Mouse (Mus musculus): ENCODE data around the gene Bhlhe40. TPM values are rescaled to one million over a fixed set of nuclear protein-coding genes. Genes with fewer than 3 reads are reported as not detected.

The Bhlhe40 gene
- total RNA-seq, 2 experiments from 2014 or later: 38.5 to 40.6 TPM

- intact Hi-C loops (cut with DNase I): no loop called here
- no peak for DNase-seq (ENCODE audit: extremely low spot score in 1 of 2, low spot score in 2 of 2)
Observed at GRCm38 (mm10) chr6:108683140-108683539, 22.7 kb downstream of the Bhlhe40 start.

- intact Hi-C loops (cut with DNase I): no loop called here
- DNase-seq (ENCODE audit: extremely low spot score in 1 of 2, low spot score in 2 of 2): no peak
Observed at GRCm38 (mm10) chr6:108684430-108684829, 24.0 kb downstream of the Bhlhe40 start.

GRCm38 (mm10) chr6:108685758-108686355 is 25.4 kb downstream of the Bhlhe40 start:
- DNase-seq (ENCODE audit: extremely low spot score in 1 of 2, low spot score in 2 of 2): no peak
- intact Hi-C loops (cut with DNase I): no loop called here

GRCm38 (mm10) chr6:108686930-108687329 is 26.5 kb downstream of the Bhlhe40 start:
- intact Hi-C loops (cut with DNase I): no loop called here
- no peak for DNase-seq (ENCODE audit: extremely low spot score in 1 of 2, low spot score in 2 of 2)

GRCm38 (mm10) chr6:108688344-108688743 is 27.9 kb downstream of the Bhlhe40 start:
- intact Hi-C loops (cut with DNase I): no loop called here

GRCm38 (mm10) chr6:108692986-108693385 is 32.6 kb downstream of the Bhlhe40 start:
- no peak for DNase-seq (ENCODE audit: extremely low spot score in 1 of 2, low spot score in 2 of 2)
- intact Hi-C loops (cut with DNase I): no loop called here

More at GRCm38 (mm10) chr6:108688344-108688743, 27.9 kb downstream of the Bhlhe40 start:
- DNase-seq (ENCODE audit: extremely low spot score in 1 of 2, low spot score in 2 of 2): no peak

- intact Hi-C loops (cut with DNase I): no loop called here
- DNase-seq (ENCODE audit: extremely low spot score in 1 of 2, low spot score in 2 of 2): no peak
Observed at GRCm38 (mm10) chr6:108694965-108695724, 34.7 kb downstream of the Bhlhe40 start.

- no peak for DNase-seq (ENCODE audit: extremely low spot score in 1 of 2, low spot score in 2 of 2)
- intact Hi-C loops (cut with DNase I): no loop called here
Observed at GRCm38 (mm10) chr6:108695844-108696821, 35.7 kb downstream of the Bhlhe40 start.

GRCm38 (mm10) chr6:108696822-108697202 is 36.4 kb downstream of the Bhlhe40 start:
- intact Hi-C loops (cut with DNase I): no loop called here

GRCm38 (mm10) chr6:108697345-108697744 is 36.9 kb downstream of the Bhlhe40 start:
- no peak for DNase-seq (ENCODE audit: extremely low spot score in 1 of 2, low spot score in 2 of 2)
- intact Hi-C loops (cut with DNase I): no loop called here

More at GRCm38 (mm10) chr6:108696822-108697202, 36.4 kb downstream of the Bhlhe40 start:
- DNase-seq (ENCODE audit: extremely low spot score in 1 of 2, low spot score in 2 of 2): no peak

- DNase-seq (ENCODE audit: extremely low spot score in 1 of 2, low spot score in 2 of 2): no peak
- intact Hi-C loops (cut with DNase I): no loop called here
Observed at GRCm38 (mm10) chr6:108698343-108698870, 38.0 kb downstream of the Bhlhe40 start.

- no peak for DNase-seq (ENCODE audit: extremely low spot score in 1 of 2, low spot score in 2 of 2)
- intact Hi-C loops (cut with DNase I): loop anchor here (2.0 kb wide), 1 partner anchor 33 kb away; no protein-coding TSS in a partner anchor
Observed at GRCm38 (mm10) chr6:108699679-108700078, 39.2 kb downstream of the Bhlhe40 start.

GRCm38 (mm10) chr6:108700638-108701343 is 40.4 kb downstream of the Bhlhe40 start:
- no peak for DNase-seq (ENCODE audit: extremely low spot score in 1 of 2, low spot score in 2 of 2)
- intact Hi-C loops (cut with DNase I): loop anchor here (2.0 kb wide), 1 partner anchor 34 kb away; no protein-coding TSS in a partner anchor

- intact Hi-C loops (cut with DNase I): no loop called here
- DNase-seq (ENCODE audit: extremely low spot score in 1 of 2, low spot score in 2 of 2): no peak
Observed at GRCm38 (mm10) chr6:108702648-108703047, 42.2 kb downstream of the Bhlhe40 start.

- DNase-seq (ENCODE audit: extremely low spot score in 1 of 2, low spot score in 2 of 2): no peak
- intact Hi-C loops (cut with DNase I): no loop called here
Observed at GRCm38 (mm10) chr6:108703085-108703484, 42.7 kb downstream of the Bhlhe40 start.

- no peak for DNase-seq (ENCODE audit: extremely low spot score in 1 of 2, low spot score in 2 of 2)
- intact Hi-C loops (cut with DNase I): no loop called here
Observed at GRCm38 (mm10) chr6:108704316-108705080, 44.1 kb downstream of the Bhlhe40 start.

GRCm38 (mm10) chr6:108705957-108706356 is 45.5 kb downstream of the Bhlhe40 start:
- no peak for DNase-seq (ENCODE audit: extremely low spot score in 1 of 2, low spot score in 2 of 2)
- intact Hi-C loops (cut with DNase I): no loop called here

Measured in left cerebral cortex, postnatal 10 days (tissue).